Mouse (Mus musculus) thymus, adult 2 months (tissue): ENCODE measurements around the gene Akap2. TPM values are rescaled to one million over a fixed set of nuclear protein-coding genes. Genes with fewer than 3 reads are reported as not detected.

Experiments used
- DNase-seq: peaks from one replicate; pipeline ENCODE4 v3.0.0; 2021
- H3K27ac ChIP-seq: fragments of 200-500 bp; 2 replicates; pipeline ENCODE4 v1.5.1; 2012; ENCODE audit warnings: low read length, control low read depth; ENCODE audit not compliant: control insufficient read depth, insufficient read depth
- H3K27me3 ChIP-seq: fragments of 200-500 bp; 2 replicates; pipeline ENCODE4 v1.6.1; 2012; ENCODE audit warnings: mild to moderate bottlenecking, low read length, moderate library complexity, mixed read lengths; ENCODE audit not compliant: control insufficient read depth, insufficient read depth
- H3K36me3 ChIP-seq: fragments of 200-500 bp; 2 replicates; pipeline ENCODE4 v1.6.1; 2012; ENCODE audit warnings: mild to moderate bottlenecking, low read length, moderate library complexity; ENCODE audit not compliant: control insufficient read depth, insufficient read depth
- H3K4me1 ChIP-seq: fragments of 200-500 bp; replicated peaks from 2 replicates; pipeline ENCODE4 v1.6.1; 2012; ENCODE audit warnings: low read length; ENCODE audit not compliant: control insufficient read depth, insufficient read depth
- H3K4me3 ChIP-seq: fragments of 200-500 bp; 2 replicates; pipeline ENCODE4 v1.5.1; 2012; ENCODE audit warnings: mild to moderate bottlenecking, low read length, control low read depth, moderate library complexity; ENCODE audit not compliant: control insufficient read depth, insufficient read depth
- CTCF ChIP-seq: fragments of 200-500 bp; IDR thresholded peaks from 2 replicates; pipeline ENCODE4 v1.5.1; 2012; ENCODE audit warnings: mild to moderate bottlenecking, control low read depth, low read length, moderate library complexity, borderline replicate concordance; ENCODE audit not compliant: control insufficient read depth, poor library complexity, insufficient read depth; ENCODE audit errors: extremely low read depth
- POLR2A ChIP-seq: fragments of 200-500 bp; IDR thresholded peaks from 2 replicates; pipeline ENCODE4 v1.6.1; 2012; ENCODE audit warnings: mild to moderate bottlenecking, low read length, control low read depth, moderate library complexity; ENCODE audit not compliant: control insufficient read depth, poor library complexity, insufficient read depth; ENCODE audit errors: extremely low read depth
- WGBS: fragments of 180-500 bp; shearing (Covaris S2); methylation state at CpG from one replicate; pipeline ENCODE4 v1.1.7; 2018; 5-methylcytosine and 5-hydroxymethylcytosine counted together
- polyA plus RNA-seq: library from polyadenylated mRNA; depleted of rRNA; stranded (reverse); fragments of >200 nt; gene quantifications from 2 replicates; pipeline ENCODE4 v1.2.3, GENCODE M21; 2012

The Akap2 gene
- polyA plus RNA-seq, 1 experiment = 99.2 TPM

DNA sequence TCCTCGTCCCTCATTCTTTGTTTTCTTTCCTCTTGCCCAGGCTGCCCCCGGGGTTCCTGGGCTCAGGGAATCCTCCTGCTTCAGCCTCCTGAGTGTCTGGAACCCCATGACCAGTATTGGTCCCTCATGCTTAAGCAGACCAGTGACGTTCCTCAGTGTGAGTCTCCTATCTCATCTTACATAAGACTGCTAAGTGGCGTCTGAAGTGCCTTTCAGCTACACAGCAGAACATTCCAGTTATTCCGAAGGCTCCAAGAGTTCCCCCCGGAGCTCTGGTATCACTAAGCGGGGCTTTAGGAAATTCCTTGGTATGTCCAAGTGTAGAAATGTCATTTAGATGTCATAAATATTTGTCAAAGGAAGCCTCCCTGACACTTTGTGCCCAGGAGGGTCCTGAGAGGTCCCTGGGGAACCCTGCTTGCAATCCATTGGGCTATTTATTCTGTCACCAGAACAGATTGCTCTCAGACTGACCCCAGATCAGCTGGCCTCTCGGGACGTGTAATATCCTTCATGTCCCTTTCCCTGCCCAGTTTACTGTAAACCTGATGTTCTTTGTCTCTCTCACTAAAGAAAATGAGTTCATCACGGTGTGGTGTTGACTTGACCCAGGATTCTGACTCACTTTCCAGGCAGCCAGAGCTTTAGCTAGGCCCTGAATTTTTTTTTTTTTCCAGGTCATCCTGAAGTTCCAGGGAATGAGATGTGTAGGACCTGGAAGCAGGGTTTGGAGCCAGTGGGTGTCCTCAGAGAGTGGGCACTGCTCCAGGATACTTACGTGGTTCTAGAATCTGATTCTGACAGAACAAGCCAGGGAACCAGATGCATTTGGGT, 125.2 kb downstream of the Akap2 start:
- whole genome bisulfite sequencing = 92% methylated on average over 11 of the region's 11 CpGs
- no peak for DNase-seq
- Histone ChIP-seq H3K4me1 (peaks cover 12% of the 10 kb centered on the region), H3K4me3 (no peak overlapping the region), H3K36me3 (no peaks in the 10 kb centered on the region), H3K27me3 (no peaks in the 10 kb centered on the region), H3K27ac (no peak overlapping the region)
- no peak for TF ChIP-seq POLR2A

DNA sequence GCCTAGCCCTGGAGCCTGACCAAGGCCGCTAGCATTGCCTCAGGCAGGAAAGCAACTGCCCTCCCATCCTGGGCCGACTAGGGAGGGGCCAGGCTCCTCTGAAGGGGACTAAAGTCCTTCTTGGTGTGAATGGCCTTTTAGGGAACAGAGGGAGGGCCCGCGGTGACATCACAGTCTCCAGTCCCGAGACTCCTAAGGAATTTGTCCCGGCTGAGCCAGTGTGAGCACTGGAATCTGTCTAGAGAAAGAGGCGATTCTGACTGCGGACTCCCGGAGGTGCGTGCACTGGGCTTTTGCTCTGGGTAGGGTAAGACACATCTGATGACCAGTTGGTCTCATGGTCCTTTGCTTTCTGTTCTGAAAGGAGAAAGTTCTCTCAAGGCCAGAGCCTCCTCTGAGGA, 127.6 kb downstream of the Akap2 start:
- H3K27me3 ChIP-seq = no peaks in the 10 kb centered on the region
- H3K4me1 ChIP-seq = peaks cover 12% of the 10 kb centered on the region
- no peak for DNase-seq
- TF ChIP-seq CTCF = no peak
- no peak for TF ChIP-seq POLR2A
- 76% methylated on average over 10 of the region's 10 CpGs for WGBS
- H3K4me3 ChIP-seq = no peak overlapping the region
- H3K27ac ChIP-seq = no peak overlapping the region
- no peaks in the 10 kb centered on the region for H3K36me3 ChIP-seq

DNA sequence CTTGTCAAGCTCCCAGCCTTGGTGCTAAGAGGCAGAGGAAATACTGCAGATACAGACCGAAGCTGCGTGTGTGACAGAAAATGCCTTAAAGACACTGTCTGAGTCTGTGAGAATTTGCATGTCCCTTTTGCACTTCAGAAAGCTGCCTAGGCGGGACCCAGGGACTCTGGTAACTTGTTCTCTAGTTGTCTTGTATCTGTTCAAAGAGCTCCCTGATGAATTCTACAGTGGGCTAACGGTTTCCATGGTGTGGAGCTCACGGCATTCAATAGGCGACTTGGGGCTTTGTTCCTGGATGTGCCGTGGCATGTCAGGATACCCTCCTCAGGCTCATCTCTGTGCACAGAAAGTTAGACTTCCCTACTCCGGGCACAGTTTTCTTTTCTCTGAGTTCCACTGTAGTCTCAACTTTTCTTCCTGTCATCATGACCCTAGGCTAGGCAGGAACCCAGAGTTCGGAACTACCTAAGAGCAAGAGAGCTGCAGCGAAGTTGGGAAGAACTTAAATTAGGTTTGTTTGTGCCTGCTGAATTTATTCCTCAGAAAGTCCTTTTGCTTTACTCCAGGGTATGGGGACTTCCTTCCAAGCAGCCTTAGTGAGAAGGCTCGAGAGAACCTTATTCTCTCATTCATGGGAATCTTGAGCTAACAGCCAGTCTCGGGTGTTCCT, 128.2 kb downstream of the Akap2 start:
- Histone ChIP-seq H3K4me1 (peaks cover 12% of the 10 kb centered on the region), H3K4me3 (no peak overlapping the region), H3K36me3 (no peaks in the 10 kb centered on the region), H3K27ac (no peak overlapping the region), H3K27me3 (no peaks in the 10 kb centered on the region)
- TF ChIP-seq CTCF (no peak), POLR2A (no peak)
- DNase-seq = no peak
- 93% methylated on average over 12 of the region's 12 CpGs for WGBS

DNA sequence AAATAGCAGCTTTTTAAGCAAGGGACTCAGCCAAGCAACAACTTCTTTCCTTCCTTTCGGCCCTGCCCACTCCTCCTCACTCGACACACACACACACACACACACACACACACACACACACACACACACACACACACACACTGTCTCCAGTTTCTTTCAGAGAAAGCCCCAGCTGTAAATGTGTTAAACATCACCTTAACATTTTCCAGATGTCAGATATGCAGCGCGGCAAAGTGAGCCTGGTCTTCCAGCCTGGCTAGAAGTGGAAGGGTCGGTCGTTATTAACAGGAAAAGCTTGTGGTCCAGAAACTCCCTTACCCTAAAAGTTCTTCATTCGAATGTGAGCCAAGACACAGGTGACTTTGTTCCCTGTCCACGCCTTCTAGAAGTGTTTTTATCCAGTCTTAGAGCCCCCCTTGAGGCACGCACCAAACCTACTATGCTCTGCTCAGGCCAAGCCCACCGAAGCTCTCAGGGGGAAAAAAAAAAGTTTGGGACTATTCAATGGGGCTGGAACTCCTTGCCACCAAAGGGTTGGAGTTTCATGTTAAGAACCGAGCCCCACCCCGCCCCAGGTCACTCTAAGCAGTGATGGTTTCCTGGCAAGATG, 129.0 kb downstream of the Akap2 start:
- WGBS = 53% methylated on average over 12 of the region's 12 CpGs
- H3K4me1 ChIP-seq = peaks cover 12% of the 10 kb centered on the region
- no peak overlapping the region for H3K27ac ChIP-seq
- no peak for DNase-seq
- TF ChIP-seq CTCF (no peak), POLR2A (no peak)
- H3K4me3 ChIP-seq = no peak overlapping the region
- H3K36me3 ChIP-seq = no peaks in the 10 kb centered on the region
- H3K27me3 ChIP-seq = no peaks in the 10 kb centered on the region

DNA sequence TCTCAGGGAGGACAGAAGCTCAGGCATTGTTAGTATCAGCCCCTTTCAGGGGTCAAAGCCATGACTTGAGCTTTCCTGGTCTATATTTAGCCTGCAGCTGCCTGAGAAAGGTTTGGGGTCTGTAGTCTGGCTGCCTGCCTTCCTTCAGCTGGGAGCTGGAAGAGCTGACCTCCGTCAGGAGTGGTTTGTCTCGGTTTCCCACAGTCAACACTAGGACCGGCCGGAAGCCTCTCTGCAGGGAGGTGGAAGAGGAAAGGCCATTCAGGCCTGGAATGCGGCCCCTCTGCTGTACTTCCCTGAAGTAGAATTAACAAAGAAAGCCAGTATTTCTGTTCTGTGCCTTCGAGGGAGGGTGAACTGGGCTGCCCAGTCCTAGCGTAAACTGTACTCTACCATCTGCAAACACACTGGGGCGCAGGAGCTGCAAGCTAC, 129.6 kb downstream of the Akap2 start:
- Histone ChIP-seq H3K27me3 (no peaks in the 10 kb centered on the region), H3K36me3 (no peaks in the 10 kb centered on the region), H3K4me3 (no peak overlapping the region), H3K4me1 (peaks cover 12% of the 10 kb centered on the region), H3K27ac (no peak overlapping the region)
- 86% methylated on average over 8 of the region's 8 CpGs for WGBS
- TF ChIP-seq CTCF = no peak
- TF ChIP-seq POLR2A = no peak
- DNase-seq = no peak

DNA sequence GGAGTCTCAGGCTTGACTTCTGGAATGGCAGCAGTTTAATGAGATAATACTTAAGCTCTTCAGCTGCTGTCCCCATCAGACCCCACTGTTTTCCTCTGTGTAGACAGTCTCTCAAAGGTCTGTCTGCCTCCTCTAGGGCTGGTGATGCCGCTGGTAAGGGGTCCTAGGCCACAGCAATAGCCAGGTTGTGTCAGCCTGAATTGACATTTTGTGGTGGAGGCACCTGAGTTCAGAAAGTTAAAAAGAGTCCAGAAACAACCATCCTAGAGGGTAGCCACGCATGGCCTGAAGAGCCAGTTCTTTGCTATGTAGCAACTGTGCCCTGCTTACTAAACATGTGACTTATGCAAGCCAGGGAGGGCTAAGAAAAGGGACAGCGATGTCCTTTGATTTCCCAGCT, 130.2 kb downstream of the Akap2 start:
- DNase-seq = no peak
- no peaks in the 10 kb centered on the region for H3K27me3 ChIP-seq
- peaks cover 12% of the 10 kb centered on the region for H3K4me1 ChIP-seq
- H3K4me3 ChIP-seq = no peak overlapping the region
- 92% methylated on average over 3 of the region's 3 CpGs for WGBS
- no peak overlapping the region for H3K27ac ChIP-seq
- no peaks in the 10 kb centered on the region for H3K36me3 ChIP-seq
- TF ChIP-seq CTCF = no peak
- TF ChIP-seq POLR2A = no peak
